ENCODE assay signal across 8 mouse cellular contexts in genomic region chr6:99028161-99028988, GRCm38 (mm10).
DNase-seq lines count a peak whose midpoint lies in the region; ATAC-seq and TF ChIP-seq lines count a peak whose summit lies in the region.

No protein-coding gene starts in this region.

- WGBS in intestine, postnatal 0 days = under 1% methylated on average over 63 of the region's 87 CpGs
- WGBS in neural tube, embryonic 13.5 days = under 1% methylated on average over 55 of the region's 87 CpGs

- peak; percentile 50 to 59 for DNase-seq in cerebellum, postnatal 14 days
- no peak for DNase-seq in cerebellum, adult 11 months
- DNase-seq in gastrocnemius, postnatal 4 days (ENCODE audit: low spot score in 2 of 2) = peak; percentile 54 to 72
- peak; percentile 65 to 70 for DNase-seq in lung, adult 18-20 months
- peak; percentile 51 for DNase-seq in testis, postnatal 14 days (ENCODE audit: low spot score)

- H3K4me1 ChIP-seq in bone marrow macrophage, adult 2 months (ENCODE audit: control insufficient read depth, insufficient read depth, low read length) = peaks cover 28% of the 10 kb centered on the region
- H3K4me1 ChIP-seq in intestine, postnatal 0 days (replicated peaks; ENCODE audit: control insufficient read depth, insufficient read depth, low read length) = peaks cover 7% of the 10 kb centered on the region
- peaks cover 67% of the 10 kb centered on the region for H3K4me1 ChIP-seq in neural tube, embryonic 13.5 days (replicated peaks)

- H3K27ac ChIP-seq in bone marrow macrophage, adult 2 months (ENCODE audit: insufficient read depth, low read depth, low read length) = peak overlapping the region; percentile 83
- H3K27ac ChIP-seq in intestine, postnatal 0 days (ENCODE audit: low read depth, low read length) = peak overlapping the region; percentile 80
- peak overlapping the region; percentile 90 for H3K27ac ChIP-seq in neural tube, embryonic 13.5 days (replicated peaks)

- no peaks in the 10 kb centered on the region for H3K36me3 ChIP-seq in intestine, postnatal 0 days (ENCODE audit: control insufficient read depth, insufficient read depth)
- no peaks in the 10 kb centered on the region for H3K36me3 ChIP-seq in neural tube, embryonic 13.5 days

- peak overlapping the region; percentile 97 for H3K4me3 ChIP-seq in bone marrow macrophage, adult 2 months (ENCODE audit: insufficient read depth, low read length)
- peak overlapping the region; percentile 50 for H3K4me3 ChIP-seq in intestine, postnatal 0 days (ENCODE audit: low read depth, low read length)
- peak overlapping the region; percentile 66 for H3K4me3 ChIP-seq in neural tube, embryonic 13.5 days

- no peak for TF ChIP-seq POLR2A in bone marrow macrophage, adult 2 months (IDR thresholded peaks at IDR 0.05; ENCODE audit: borderline replicate concordance, low read depth, low read length)

- peak overlapping the region; percentile 87 for H3K4me2 ChIP-seq in intestine, postnatal 0 days (replicated peaks; ENCODE audit: low read depth)
- H3K4me2 ChIP-seq in neural tube, embryonic 13.5 days = peak overlapping the region; percentile 88

- peak overlapping the region; percentile 70 for H3K9ac ChIP-seq in intestine, postnatal 0 days (ENCODE audit: low read depth, low read length)
- peak overlapping the region; percentile 86 for H3K9ac ChIP-seq in neural tube, embryonic 13.5 days

- H3K27me3 ChIP-seq in intestine, postnatal 0 days (replicated peaks; ENCODE audit: control insufficient read depth, insufficient read depth, low read length) = no peaks in the 10 kb centered on the region
- peaks cover 7% of the 10 kb centered on the region; the same call in 1 of the 2 replicates for H3K27me3 ChIP-seq in neural tube, embryonic 13.5 days

- H3K9me3 ChIP-seq in intestine, postnatal 0 days (ENCODE audit: control insufficient read depth) = no peaks in the 10 kb centered on the region
- no peaks in the 10 kb centered on the region for H3K9me3 ChIP-seq in neural tube, embryonic 13.5 days

- ATAC-seq in intestine, postnatal 0 days = peak; percentile 86
- peak; percentile 94 for ATAC-seq in neural tube, embryonic 13.5 days (ENCODE audit: low read depth)

- TF ChIP-seq CTCF in bone marrow macrophage, adult 2 months (IDR thresholded peaks at IDR 0.05; ENCODE audit: low read depth, low read length) = no peak
- no peak for TF ChIP-seq CTCF in intestine, postnatal 0 days (IDR thresholded peaks at IDR 0.05; ENCODE audit: low read depth)
